Mouse (Mus musculus) layer of hippocampus, postnatal 25 days (tissue): Measurements from ENCODE around the gene Pax2. TPM values are rescaled to one million over a fixed set of nuclear protein-coding genes. Genes with fewer than 3 reads are reported as not detected.

Experiments
- DNase-seq, 2 experiments: peaks; one replicate each; pipeline ENCODE4 v3.0.0; 2022; ENCODE audit warnings: mixed read lengths in 2 of 2, low spot score in 1 of 2; ENCODE audit errors: extremely low spot score in 1 of 2
- total RNA-seq, 2 experiments: library from RNA; stranded (reverse); gene quantifications; 2 replicates each; pipeline ENCODE4 v1.2.3; 2021

The Pax2 gene
- total RNA-seq, 2 experiments from 2014 or later, result 0.30 to 0.52 TPM

DNA sequence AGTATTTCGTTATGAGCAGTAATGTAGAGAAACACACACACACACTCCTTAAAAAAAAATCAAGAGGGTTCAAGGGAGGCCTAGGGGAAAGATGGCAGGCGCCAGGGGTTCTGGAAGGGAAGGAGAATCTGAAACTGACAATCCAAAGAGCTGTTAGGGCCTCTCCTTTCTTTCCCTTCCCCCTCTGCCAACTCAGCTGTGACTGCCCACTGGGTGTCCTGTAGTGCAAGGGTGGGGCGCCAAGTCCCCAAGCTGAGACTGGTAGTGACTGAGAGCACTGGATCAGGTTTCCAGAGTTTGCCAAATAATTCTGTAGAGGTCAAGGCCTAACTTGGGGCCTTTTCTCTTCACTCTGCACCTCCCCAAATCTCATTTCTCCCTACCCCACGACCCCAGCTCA, 8.4 kb upstream of the Pax2 start:
- DNase-seq, result no peak

DNA sequence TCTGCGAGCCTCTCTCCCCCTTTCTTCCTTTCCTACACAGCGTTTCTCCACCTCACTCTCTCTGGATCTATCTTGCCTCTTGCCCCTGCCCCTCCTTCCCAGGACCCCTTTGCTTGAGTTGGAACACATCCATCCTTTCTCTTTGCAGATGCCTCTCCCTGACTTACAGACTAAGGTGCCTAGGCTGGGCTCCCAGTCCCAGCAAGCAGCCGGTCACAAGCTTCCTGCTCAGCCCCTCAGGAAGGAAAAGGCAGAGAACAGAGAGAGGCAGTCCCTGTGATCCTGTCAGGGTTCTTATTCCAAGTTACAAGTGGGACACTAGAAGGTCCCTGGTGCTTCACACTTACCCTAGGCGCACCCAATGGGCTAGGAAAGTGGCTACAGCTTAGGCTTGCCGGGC, 7.6 kb upstream of the Pax2 start:
- no peak for DNase-seq

GRCm38 (mm10) chr19:44749061-44749990, 6.5 kb upstream of the Pax2 start:
- no peak for DNase-seq

GRCm38 (mm10) chr19:44750051-44751041, 5.5 kb upstream of the Pax2 start:
- no peak for DNase-seq

DNA sequence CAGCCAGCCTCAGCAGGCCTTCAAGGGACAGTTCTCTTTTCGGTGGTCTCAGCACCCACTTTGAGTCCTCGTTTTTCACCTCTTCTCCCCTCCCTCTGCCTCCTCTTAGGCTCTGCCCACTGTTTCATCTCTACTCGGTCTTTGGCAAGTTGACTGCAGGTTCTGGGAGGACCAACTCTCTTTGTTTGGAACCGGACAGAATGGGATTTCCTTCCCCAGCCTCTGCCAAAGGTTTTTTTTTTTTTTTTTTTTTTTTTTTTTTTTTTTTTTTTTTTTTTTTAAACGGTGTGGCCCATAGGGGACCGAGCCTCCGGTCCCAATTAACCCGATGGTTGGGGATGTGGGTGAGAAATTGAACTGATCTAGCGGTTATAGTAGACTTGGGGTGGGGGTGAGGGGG, 4.8 kb upstream of the Pax2 start:
- DNase-seq, result no peak

GRCm38 (mm10) chr19:44751551-44751950, 4.3 kb upstream of the Pax2 start:
- no peak for DNase-seq

- no peak for DNase-seq
These were observed 3.5 kb upstream of the Pax2 start for GRCm38 (mm10) chr19:44752056-44752940.

- no peak for DNase-seq
These were observed 2.5 kb upstream of the Pax2 start for GRCm38 (mm10) chr19:44753361-44753760.

GRCm38 (mm10) chr19:44754461-44755377, 1.1 kb upstream of the Pax2 start:
- peak in 1 of 2 experiments; percentile 60 for DNase-seq

DNA sequence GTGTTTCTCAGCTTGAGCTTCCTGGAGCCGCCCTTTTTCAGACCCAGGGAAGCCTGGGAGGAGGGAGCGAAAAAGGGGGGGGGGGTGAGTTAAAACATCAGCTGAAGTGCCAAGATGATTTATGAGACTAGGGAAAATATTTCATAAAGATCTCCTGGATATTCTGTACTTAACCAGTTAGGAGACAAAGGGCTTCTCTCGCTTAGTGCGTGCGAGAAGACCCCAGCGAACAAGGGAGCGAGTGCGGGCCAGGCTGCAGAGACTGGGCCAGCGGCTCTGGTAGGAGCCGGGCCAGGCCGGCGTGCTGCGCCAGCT, 510 bp upstream of the Pax2 start:
- DNase-seq, result no peak

DNA sequence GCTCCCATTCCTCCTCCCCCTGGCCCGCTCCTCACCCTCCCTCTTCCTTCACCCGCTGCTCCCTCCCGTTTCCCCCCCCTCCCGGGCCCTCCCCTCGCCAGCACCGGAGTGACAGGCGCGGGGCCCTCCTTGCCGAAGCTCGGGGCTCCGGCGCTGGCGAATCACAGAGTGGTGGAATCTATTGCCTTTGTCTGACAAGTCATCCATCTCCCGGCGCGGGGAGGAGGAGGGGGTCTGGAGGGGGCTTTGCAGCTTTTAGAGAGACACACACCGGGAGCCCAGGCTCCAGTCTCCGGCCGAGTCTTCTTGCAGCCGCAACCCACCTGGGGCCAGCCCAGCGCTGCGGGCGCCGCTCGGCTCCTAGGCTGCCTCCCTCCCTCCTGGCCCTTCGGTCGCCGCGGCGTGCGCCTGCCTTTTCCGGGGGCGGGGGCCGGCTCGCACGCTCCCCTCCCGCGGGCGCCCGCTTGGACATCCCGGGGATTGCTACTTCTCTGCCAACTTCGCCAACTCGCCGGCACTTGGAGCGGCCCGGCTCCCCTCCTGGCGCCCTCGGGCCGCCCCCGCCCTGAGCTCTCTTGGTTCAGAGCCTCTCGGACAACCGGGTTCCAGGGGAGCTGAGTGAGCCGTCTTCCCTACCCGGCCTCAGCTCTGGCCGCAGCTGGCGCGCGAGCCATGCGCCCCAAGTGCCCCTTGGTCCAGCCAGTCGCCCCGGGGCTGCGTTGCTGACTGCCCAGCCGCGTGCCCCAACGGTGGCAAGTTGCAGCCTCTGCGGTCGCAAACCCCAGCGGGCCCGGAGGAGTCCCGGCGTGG, 781 bp downstream of the Pax2 start:
- DNase-seq, result no peak

GRCm38 (mm10) chr19:44757231-44757871, 1.5 kb downstream of the Pax2 start:
- DNase-seq, result no peak

- no peak for DNase-seq
These were observed 3.0 kb downstream of the Pax2 start for GRCm38 (mm10) chr19:44758846-44759245.

GRCm38 (mm10) chr19:44759531-44760118, 3.8 kb downstream of the Pax2 start:
- no peak for DNase-seq

DNA sequence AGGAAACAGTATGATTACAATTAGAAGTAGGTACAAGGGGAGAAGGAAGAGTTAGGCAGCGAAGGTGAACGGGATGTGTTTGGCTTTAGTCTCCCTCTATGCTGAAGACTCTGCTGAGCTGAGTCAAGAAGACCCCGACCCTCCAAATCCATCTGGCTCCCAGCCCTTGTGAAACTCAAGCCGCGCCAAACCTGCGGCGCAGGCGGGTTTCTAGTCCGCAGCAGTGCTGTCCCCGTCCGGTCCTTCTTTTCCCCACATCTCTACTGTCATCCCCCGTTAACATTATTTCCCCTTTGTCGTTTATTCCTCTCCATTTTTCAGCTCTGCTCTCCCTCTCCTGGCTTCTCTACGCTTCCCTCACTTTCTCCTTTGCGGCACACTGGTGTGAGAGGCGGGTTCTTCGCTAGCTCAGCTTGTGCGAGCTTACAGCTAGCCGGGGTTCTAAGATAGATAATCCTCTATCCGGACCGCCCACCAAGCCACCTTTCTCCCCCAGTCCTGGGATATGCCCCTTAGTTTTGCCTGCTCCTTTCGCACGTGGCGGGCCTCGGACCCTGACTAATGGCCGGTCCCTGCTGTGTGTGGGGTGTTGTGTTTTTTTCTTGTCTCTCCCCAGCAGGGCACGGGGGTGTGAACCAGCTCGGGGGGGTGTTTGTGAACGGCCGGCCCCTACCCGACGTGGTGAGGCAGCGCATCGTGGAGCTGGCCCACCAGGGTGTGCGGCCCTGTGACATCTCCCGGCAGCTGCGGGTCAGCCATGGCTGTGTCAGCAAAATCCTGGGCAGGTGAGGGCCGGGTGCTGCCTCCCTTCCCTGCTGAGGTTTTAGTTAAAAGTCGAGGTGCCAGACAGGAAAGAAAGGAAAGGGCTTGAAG, 4.7 kb downstream of the Pax2 start:
- DNase-seq, result no peak

DNA sequence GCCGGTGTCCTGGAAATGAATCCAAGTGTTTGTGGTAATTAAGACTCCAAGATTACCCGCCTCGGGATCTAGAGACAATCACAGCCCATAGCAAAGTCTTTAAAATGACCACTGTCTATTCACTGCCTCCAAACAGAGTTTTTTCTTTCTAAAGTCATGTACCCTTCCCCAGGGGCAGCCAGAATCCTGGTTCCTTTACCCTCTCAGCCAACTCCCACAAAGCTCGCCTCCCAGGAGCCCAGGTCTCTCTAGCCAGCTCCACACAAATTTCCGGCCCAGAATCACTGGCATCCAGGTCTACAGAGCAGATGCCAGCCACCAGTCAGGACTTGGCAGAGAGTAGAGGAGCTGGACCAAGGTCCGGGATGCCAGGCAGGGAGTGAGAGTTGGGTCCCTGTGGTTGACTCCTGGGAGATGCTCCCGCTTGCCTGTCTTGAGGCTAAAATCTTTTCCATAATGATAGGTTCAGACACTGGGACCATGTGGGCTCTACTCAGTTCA, 6.3 kb downstream of the Pax2 start:
- DNase-seq, result no peak
